Mouse (Mus musculus): ENCODE results near the gene Man2a2.

DNA sequence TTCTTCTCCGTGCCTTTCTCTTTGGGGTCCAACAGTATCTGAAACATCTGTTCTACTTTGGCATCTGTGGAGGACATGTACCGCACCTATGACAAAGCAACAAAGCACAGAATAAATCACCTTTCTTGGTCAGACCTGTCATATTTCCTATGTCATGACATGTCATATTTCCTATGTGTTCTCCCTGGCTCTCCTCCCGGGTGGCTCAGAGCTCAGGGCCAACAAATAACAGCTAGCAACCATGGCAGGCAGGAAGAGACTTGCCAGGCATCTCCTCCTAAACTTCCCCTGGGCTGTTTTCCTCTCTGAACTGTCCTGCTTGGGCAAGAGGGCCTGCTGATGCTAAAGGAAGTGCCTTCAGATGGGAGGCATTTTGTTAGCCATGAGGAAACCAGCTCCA is 34.2 kb downstream of the Man2a2 start:
- TF ChIP-seq CTCF (IDR thresholded peaks at IDR 0.05; ENCODE audit: borderline replicate concordance, insufficient read depth, low read length) (no peak), POLR2A (IDR thresholded peaks at IDR 0.05; ENCODE audit: low read depth, low read length) (no peak)

Measured in embryonic fibroblast, embryonic 13.5 days (primary cell).